Mouse (Mus musculus): ENCODE measurements around the gene Sde2. TPM values are rescaled to one million over a fixed set of nuclear protein-coding genes. Genes with fewer than 3 reads are reported as not detected.

The Sde2 gene
- polyA plus RNA-seq, 1 experiment from 2014 or later, result 11.8 TPM

- WGBS (ENCODE audit: insufficient replicate concordance), result 16% methylated on average over 9 of the region's 9 CpGs
- H3K27me3 ChIP-seq (ENCODE audit: insufficient read depth, low read length), result no peaks in the 10 kb centered on the region
- ATAC-seq (peak; percentile 77), DNase-seq (peak; percentile 85)
- peak; percentile 90 for TF ChIP-seq CTCF (IDR thresholded peaks at IDR 0.05; ENCODE audit: low read depth)
- TF ChIP-seq EP300 (IDR thresholded peaks at IDR 0.05; ENCODE audit: low read depth), result no peak
- H3K4me2 ChIP-seq (ENCODE audit: low read depth, low read length), result no peak overlapping the region
- H3K4me1 ChIP-seq (ENCODE audit: insufficient read depth), result no peaks in the 10 kb centered on the region
- H3K36me3 ChIP-seq (replicated peaks; ENCODE audit: insufficient read depth, low read length), result no peaks in the 10 kb centered on the region
- no peak overlapping the region for H3K4me3 ChIP-seq (ENCODE audit: low read depth, low read length)
- H3K9me3 ChIP-seq (ENCODE audit: low read length), result no peaks in the 10 kb centered on the region
- H3K9ac ChIP-seq (replicated peaks), result no peak overlapping the region
- no peak overlapping the region for H3K27ac ChIP-seq (ENCODE audit: low read depth)
These were observed 23.0 kb downstream of the Sde2 start for GRCm38 (mm10) chr1:180873861-180874484.

- Histone ChIP-seq H3K4me3 (ENCODE audit: low read depth, low read length) (no peak overlapping the region), H3K9me3 (ENCODE audit: low read length) (no peaks in the 10 kb centered on the region), H3K4me2 (ENCODE audit: low read depth, low read length) (no peak overlapping the region), H3K36me3 (replicated peaks; ENCODE audit: insufficient read depth, low read length) (no peaks in the 10 kb centered on the region), H3K27ac (ENCODE audit: low read depth) (no peak overlapping the region), H3K9ac (replicated peaks) (no peak overlapping the region), H3K27me3 (ENCODE audit: insufficient read depth, low read length) (no peaks in the 10 kb centered on the region), H3K4me1 (ENCODE audit: insufficient read depth) (no peaks in the 10 kb centered on the region)
- TF ChIP-seq CTCF (IDR thresholded peaks at IDR 0.05; ENCODE audit: low read depth) (no peak), EP300 (IDR thresholded peaks at IDR 0.05; ENCODE audit: low read depth) (no peak)
- no peak for DNase-seq
- WGBS (ENCODE audit: insufficient replicate concordance), result 82% methylated on average over 2 of the region's 2 CpGs
- ATAC-seq, result no peak
These were observed 23.7 kb downstream of the Sde2 start for GRCm38 (mm10) chr1:180874615-180875014.

GRCm38 (mm10) chr1:180875126-180875525 is 24.2 kb downstream of the Sde2 start:
- Histone ChIP-seq H3K27ac (ENCODE audit: low read depth) (no peak overlapping the region), H3K27me3 (ENCODE audit: insufficient read depth, low read length) (no peaks in the 10 kb centered on the region), H3K4me2 (ENCODE audit: low read depth, low read length) (no peak overlapping the region), H3K9ac (replicated peaks) (no peak overlapping the region), H3K9me3 (ENCODE audit: low read length) (no peaks in the 10 kb centered on the region), H3K4me3 (ENCODE audit: low read depth, low read length) (no peak overlapping the region), H3K36me3 (replicated peaks; ENCODE audit: insufficient read depth, low read length) (no peaks in the 10 kb centered on the region), H3K4me1 (ENCODE audit: insufficient read depth) (no peaks in the 10 kb centered on the region)
- ATAC-seq, result peak; percentile 33; the same call in 1 of the 2 replicates
- peak; percentile 35 for DNase-seq
- 73% methylated on average over 9 of the region's 9 CpGs for WGBS (ENCODE audit: insufficient replicate concordance)
- TF ChIP-seq EP300 (IDR thresholded peaks at IDR 0.05; ENCODE audit: low read depth), result no peak
- no peak for TF ChIP-seq CTCF (IDR thresholded peaks at IDR 0.05; ENCODE audit: low read depth)

- H3K27ac ChIP-seq (ENCODE audit: low read depth), result no peak overlapping the region
- no peaks in the 10 kb centered on the region for H3K4me1 ChIP-seq (ENCODE audit: insufficient read depth)
- no peaks in the 10 kb centered on the region for H3K27me3 ChIP-seq (ENCODE audit: insufficient read depth, low read length)
- H3K4me3 ChIP-seq (ENCODE audit: low read depth, low read length), result no peak overlapping the region
- no peaks in the 10 kb centered on the region for H3K36me3 ChIP-seq (replicated peaks; ENCODE audit: insufficient read depth, low read length)
- H3K9ac ChIP-seq (replicated peaks), result no peak overlapping the region
- no peak for DNase-seq
- H3K9me3 ChIP-seq (ENCODE audit: low read length), result no peaks in the 10 kb centered on the region
- H3K4me2 ChIP-seq (ENCODE audit: low read depth, low read length), result no peak overlapping the region
- WGBS (ENCODE audit: insufficient replicate concordance), result 78% methylated on average over 4 of the region's 4 CpGs
- TF ChIP-seq CTCF (IDR thresholded peaks at IDR 0.05; ENCODE audit: low read depth) (peak; percentile 35; the same call in 1 of the 2 replicates), EP300 (IDR thresholded peaks at IDR 0.05; ENCODE audit: low read depth) (no peak)
- ATAC-seq, result no peak
These were observed 26.5 kb downstream of the Sde2 start for GRCm38 (mm10) chr1:180877466-180877865.

- H3K9ac ChIP-seq (replicated peaks), result no peak overlapping the region
- no peaks in the 10 kb centered on the region for H3K36me3 ChIP-seq (replicated peaks; ENCODE audit: insufficient read depth, low read length)
- no peak for DNase-seq
- no peak for TF ChIP-seq EP300 (IDR thresholded peaks at IDR 0.05; ENCODE audit: low read depth)
- TF ChIP-seq CTCF (IDR thresholded peaks at IDR 0.05; ENCODE audit: low read depth), result no peak
- H3K4me2 ChIP-seq (ENCODE audit: low read depth, low read length), result no peak overlapping the region
- WGBS (ENCODE audit: insufficient replicate concordance), result 30% methylated on average over 3 of the region's 3 CpGs
- no peak overlapping the region for H3K27ac ChIP-seq (ENCODE audit: low read depth)
- no peaks in the 10 kb centered on the region for H3K27me3 ChIP-seq (ENCODE audit: insufficient read depth, low read length)
- H3K9me3 ChIP-seq (ENCODE audit: low read length), result no peaks in the 10 kb centered on the region
- no peak for ATAC-seq
- H3K4me1 ChIP-seq (ENCODE audit: insufficient read depth), result peaks cover 16% of the 10 kb centered on the region
- no peak overlapping the region for H3K4me3 ChIP-seq (ENCODE audit: low read depth, low read length)
These were observed 30.8 kb downstream of the Sde2 start for GRCm38 (mm10) chr1:180881768-180882167.

GRCm38 (mm10) chr1:180883731-180884130 is 32.8 kb downstream of the Sde2 start:
- Histone ChIP-seq H3K36me3 (replicated peaks; ENCODE audit: insufficient read depth, low read length) (no peaks in the 10 kb centered on the region), H3K27ac (ENCODE audit: low read depth) (peak overlapping the region; percentile 71), H3K9ac (replicated peaks) (peak overlapping the region; percentile 26; the same call in 1 of the 2 replicates), H3K4me2 (ENCODE audit: low read depth, low read length) (peak overlapping the region; percentile 50), H3K9me3 (ENCODE audit: low read length) (no peaks in the 10 kb centered on the region), H3K4me1 (ENCODE audit: insufficient read depth) (peaks cover 21% of the 10 kb centered on the region), H3K27me3 (ENCODE audit: insufficient read depth, low read length) (no peaks in the 10 kb centered on the region), H3K4me3 (ENCODE audit: low read depth, low read length) (0 out of 2 replicates have a peak overlapping the region, but pooled peaks have one; percentile 10)
- TF ChIP-seq EP300 (IDR thresholded peaks at IDR 0.05; ENCODE audit: low read depth) (no peak), CTCF (IDR thresholded peaks at IDR 0.05; ENCODE audit: low read depth) (no peak)
- 34% methylated on average over 7 of the region's 7 CpGs for WGBS (ENCODE audit: insufficient replicate concordance)
- DNase-seq, result no peak
- ATAC-seq, result no peak
